Mouse (Mus musculus) bone marrow macrophage, adult 2 months (primary cell): ENCODE results near the gene Tmc7.

Source experiments
- CTCF ChIP-seq: IDR thresholded peaks from 2 replicates; pipeline ENCODE4 v1.5.1; 2012; ENCODE audit warnings: low read depth, mild to moderate bottlenecking, low read length, moderate library complexity
- POLR2A ChIP-seq: IDR thresholded peaks from 2 replicates; pipeline ENCODE4 v1.6.1; 2012; ENCODE audit warnings: mild to moderate bottlenecking, low read depth, low read length, borderline replicate concordance

DNA sequence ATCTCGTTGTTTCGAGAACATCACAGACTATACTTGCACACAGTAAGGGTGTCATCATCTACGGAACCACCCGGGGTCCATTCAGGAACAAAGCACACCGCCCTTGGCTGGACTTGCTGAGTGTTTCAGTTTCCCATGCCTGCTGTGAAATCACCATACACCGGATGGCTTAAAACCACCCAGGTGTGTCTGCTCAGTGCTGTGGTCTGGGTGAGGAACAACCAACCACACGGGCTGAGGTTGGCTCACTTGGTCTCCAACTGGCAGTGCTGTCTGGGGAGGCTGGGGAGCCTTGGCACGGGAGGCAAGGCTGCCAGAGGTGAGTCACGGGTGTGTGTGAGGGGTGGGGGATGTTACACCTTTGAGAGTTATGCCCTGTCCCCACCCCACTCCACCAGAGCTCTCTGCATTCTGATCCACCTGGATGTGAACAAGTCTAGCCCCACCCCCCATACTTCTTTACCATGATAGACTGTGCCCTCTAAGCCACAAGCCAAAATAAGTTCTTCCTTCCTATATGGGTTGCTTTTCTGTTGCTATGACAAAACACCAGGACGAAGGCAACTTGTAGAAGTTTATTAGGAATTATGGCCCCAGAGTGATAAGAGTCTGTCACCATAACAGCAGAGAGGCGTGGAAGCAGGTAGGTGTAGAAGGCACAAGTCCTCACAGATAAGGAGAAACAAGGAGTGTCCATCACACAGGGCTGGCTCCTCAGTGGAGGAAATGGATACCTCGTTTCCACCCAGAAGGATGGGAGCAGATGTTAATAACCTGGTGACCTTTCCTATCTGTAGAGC is 85.4 kb downstream of the Tmc7 start:
- no peak for TF ChIP-seq CTCF
- TF ChIP-seq POLR2A: no peak
